Mouse (Mus musculus): ENCODE data around the gene Ldlrap1. TPM values are rescaled to one million over a fixed set of nuclear protein-coding genes. Genes with fewer than 3 reads are reported as not detected.

Ldlrap1 gene
- polyA plus RNA-seq, 1 experiment from 2014 or later, result 19.6 TPM

DNA sequence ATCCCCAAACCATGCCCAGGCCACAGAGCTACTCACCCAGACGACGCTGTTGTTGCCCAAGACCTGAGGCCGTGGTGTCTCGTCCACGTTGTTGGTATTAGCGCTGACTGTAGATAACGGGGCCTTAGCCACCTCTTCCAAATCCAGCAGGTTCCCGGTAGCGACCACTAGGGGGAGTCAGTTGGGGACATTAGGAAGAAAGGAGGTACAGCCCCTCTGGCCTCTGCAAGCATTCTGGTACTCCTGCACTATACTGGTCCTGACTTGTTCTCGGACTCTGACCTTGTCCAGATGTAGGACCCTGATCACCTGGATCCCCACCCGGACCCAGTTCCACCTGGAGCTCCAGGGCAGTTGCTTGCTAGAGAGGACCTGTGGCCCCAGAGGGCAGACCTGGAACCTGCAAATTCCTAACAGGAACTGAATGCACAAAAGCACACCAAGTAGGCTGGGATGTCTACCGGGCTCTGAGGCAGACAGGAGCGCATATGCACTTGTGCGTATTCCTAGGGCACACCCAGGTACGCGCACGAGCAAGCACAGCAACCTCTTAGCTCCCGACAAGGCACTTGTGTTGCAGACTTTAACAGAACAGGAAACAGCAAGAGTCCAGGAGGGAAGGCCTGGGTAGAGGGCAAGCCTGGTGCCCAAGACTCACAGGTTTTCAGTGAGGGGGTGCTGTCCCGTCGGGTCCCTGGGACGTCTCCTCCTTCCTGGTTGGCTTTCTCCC lies 18.4 kb downstream of the Ldlrap1 start:
- Histone ChIP-seq H3K27me3 (replicated peaks; ENCODE audit: control insufficient read depth, insufficient read depth, low read length) (no peaks in the 10 kb centered on the region), H3K4me3 (ENCODE audit: low read length) (no peak overlapping the region), H3K4me2 (ENCODE audit: low read depth, low read length) (no peak overlapping the region), H3K4me1 (ENCODE audit: control insufficient read depth, insufficient read depth, low read length) (peaks cover 22% of the 10 kb centered on the region), H3K36me3 (ENCODE audit: control insufficient read depth, insufficient read depth, low read length) (0 out of 2 replicates have a peak, but pooled peaks cover 2% of the 10 kb centered on the region), H3K9me3 (ENCODE audit: control insufficient read depth, low read length) (no peaks in the 10 kb centered on the region), H3K9ac (ENCODE audit: low read depth, low read length) (no peak overlapping the region), H3K27ac (ENCODE audit: low read length) (no peak overlapping the region)
- 70% methylated on average over 21 of the region's 21 CpGs for WGBS
- ATAC-seq, result 0 out of 2 replicates have a peak, but pooled peaks have one; percentile 12

DNA sequence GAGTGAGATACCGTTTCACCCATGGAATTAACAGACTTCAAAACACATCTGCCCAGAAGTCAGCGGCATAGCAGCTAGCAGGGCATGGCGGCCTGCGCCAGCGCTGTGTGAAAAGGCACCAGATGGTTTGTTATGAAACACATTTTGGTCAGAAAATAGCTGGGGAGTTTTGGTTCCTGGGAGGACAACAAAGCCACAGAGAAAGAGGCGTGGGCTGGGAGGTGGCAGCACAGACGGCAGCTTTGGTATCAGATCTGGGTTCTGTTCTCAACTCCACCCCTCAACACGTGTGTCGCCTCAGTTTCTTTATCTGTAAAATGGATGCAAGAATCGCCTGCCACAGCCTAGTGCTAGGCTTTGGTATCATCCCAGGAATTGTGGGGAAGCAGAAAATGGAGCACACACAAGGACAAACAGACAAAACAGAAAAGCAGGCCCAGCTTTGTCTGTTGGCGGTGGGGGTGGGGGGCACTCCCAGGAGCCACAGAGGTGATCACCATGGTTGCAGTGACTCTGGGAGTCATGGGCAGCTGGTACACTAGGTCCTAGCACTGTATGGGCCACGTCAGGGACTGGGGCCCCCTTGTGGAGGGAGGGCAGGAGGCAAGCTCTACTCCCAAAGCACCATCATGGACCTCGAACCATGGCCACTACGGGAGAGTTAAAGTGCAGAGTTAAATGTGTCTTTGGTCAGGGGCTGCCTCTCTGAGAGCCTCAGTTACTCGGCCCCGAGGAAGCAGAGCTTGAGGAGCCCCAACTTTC lies 21.7 kb downstream of the Ldlrap1 start:
- no peak for ATAC-seq
- peaks cover 11% of the 10 kb centered on the region for H3K4me1 ChIP-seq (ENCODE audit: control insufficient read depth, insufficient read depth, low read length)
- H3K36me3 ChIP-seq (ENCODE audit: control insufficient read depth, insufficient read depth, low read length), result 0 out of 2 replicates have a peak, but pooled peaks cover 2% of the 10 kb centered on the region
- no peak overlapping the region for H3K27ac ChIP-seq (ENCODE audit: low read length)
- H3K27me3 ChIP-seq (replicated peaks; ENCODE audit: control insufficient read depth, insufficient read depth, low read length), result no peaks in the 10 kb centered on the region
- WGBS, result 86% methylated on average over 16 of the region's 16 CpGs
- H3K4me3 ChIP-seq (ENCODE audit: low read length), result no peak overlapping the region
- no peak overlapping the region for H3K9ac ChIP-seq (ENCODE audit: low read depth, low read length)
- H3K9me3 ChIP-seq (ENCODE audit: control insufficient read depth, low read length), result no peaks in the 10 kb centered on the region
- no peak overlapping the region for H3K4me2 ChIP-seq (ENCODE audit: low read depth, low read length)

- no peak for ATAC-seq
- Histone ChIP-seq H3K4me1 (ENCODE audit: control insufficient read depth, insufficient read depth, low read length) (no peaks in the 10 kb centered on the region), H3K4me3 (ENCODE audit: low read length) (no peak overlapping the region), H3K27ac (ENCODE audit: low read length) (no peak overlapping the region), H3K36me3 (ENCODE audit: control insufficient read depth, insufficient read depth, low read length) (no peaks in the 10 kb centered on the region), H3K4me2 (ENCODE audit: low read depth, low read length) (no peak overlapping the region), H3K9me3 (ENCODE audit: control insufficient read depth, low read length) (no peaks in the 10 kb centered on the region), H3K9ac (ENCODE audit: low read depth, low read length) (no peak overlapping the region), H3K27me3 (replicated peaks; ENCODE audit: control insufficient read depth, insufficient read depth, low read length) (no peaks in the 10 kb centered on the region)
- WGBS, result 66% methylated on average over 16 of the region's 16 CpGs
Measured at GRCm38 (mm10) chr4:134743881-134744633, 23.8 kb downstream of the Ldlrap1 start.

GRCm38 (mm10) chr4:134741949-134742348 lies 25.9 kb downstream of the Ldlrap1 start:
- 78% methylated on average over 8 of the region's 8 CpGs for WGBS

GRCm38 (mm10) chr4:134740186-134740585 lies 27.6 kb downstream of the Ldlrap1 start:
- Histone ChIP-seq H3K9me3 (ENCODE audit: control insufficient read depth, low read length) (no peaks in the 10 kb centered on the region), H3K36me3 (ENCODE audit: control insufficient read depth, insufficient read depth, low read length) (no peaks in the 10 kb centered on the region), H3K27me3 (replicated peaks; ENCODE audit: control insufficient read depth, insufficient read depth, low read length) (no peaks in the 10 kb centered on the region), H3K4me2 (ENCODE audit: low read depth, low read length) (no peak overlapping the region), H3K4me1 (ENCODE audit: control insufficient read depth, insufficient read depth, low read length) (no peaks in the 10 kb centered on the region), H3K4me3 (ENCODE audit: low read length) (no peak overlapping the region), H3K27ac (ENCODE audit: low read length) (no peak overlapping the region), H3K9ac (ENCODE audit: low read depth, low read length) (no peak overlapping the region)
- no peak for ATAC-seq
- WGBS, result 91% methylated on average over 4 of the region's 4 CpGs

More at GRCm38 (mm10) chr4:134741949-134742348, 25.9 kb downstream of the Ldlrap1 start:
- Histone ChIP-seq H3K4me2 (ENCODE audit: low read depth, low read length) (no peak overlapping the region), H3K27ac (ENCODE audit: low read length) (no peak overlapping the region), H3K4me3 (ENCODE audit: low read length) (no peak overlapping the region), H3K27me3 (replicated peaks; ENCODE audit: control insufficient read depth, insufficient read depth, low read length) (no peaks in the 10 kb centered on the region), H3K9me3 (ENCODE audit: control insufficient read depth, low read length) (no peaks in the 10 kb centered on the region), H3K9ac (ENCODE audit: low read depth, low read length) (no peak overlapping the region), H3K36me3 (ENCODE audit: control insufficient read depth, insufficient read depth, low read length) (no peaks in the 10 kb centered on the region), H3K4me1 (ENCODE audit: control insufficient read depth, insufficient read depth, low read length) (no peaks in the 10 kb centered on the region)
- no peak for ATAC-seq

DNA sequence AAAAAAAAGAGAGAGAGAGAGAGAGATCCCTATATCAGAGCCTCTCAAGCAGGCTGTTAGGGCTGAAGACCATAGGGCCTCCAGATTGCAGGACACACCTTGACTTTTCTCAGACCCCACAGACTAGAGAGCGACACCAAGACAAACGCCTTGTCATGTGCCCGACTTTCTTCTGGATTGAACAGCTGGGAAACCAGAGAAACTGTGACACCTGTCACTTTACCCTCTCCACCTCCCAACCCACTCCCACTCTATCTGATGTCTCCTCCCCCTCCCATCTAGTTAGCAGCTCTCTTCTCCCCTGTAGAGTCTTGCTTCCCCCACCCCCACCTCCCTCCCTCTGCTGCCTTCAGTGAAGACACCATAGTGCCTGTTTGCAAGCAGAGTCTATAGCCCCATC lies 28.3 kb downstream of the Ldlrap1 start:
- Histone ChIP-seq H3K4me3 (ENCODE audit: low read length) (no peak overlapping the region), H3K4me1 (ENCODE audit: control insufficient read depth, insufficient read depth, low read length) (peaks cover 6% of the 10 kb centered on the region), H3K27ac (ENCODE audit: low read length) (no peak overlapping the region), H3K36me3 (ENCODE audit: control insufficient read depth, insufficient read depth, low read length) (no peaks in the 10 kb centered on the region), H3K27me3 (replicated peaks; ENCODE audit: control insufficient read depth, insufficient read depth, low read length) (no peaks in the 10 kb centered on the region), H3K9me3 (ENCODE audit: control insufficient read depth, low read length) (no peaks in the 10 kb centered on the region), H3K9ac (ENCODE audit: low read depth, low read length) (no peak overlapping the region), H3K4me2 (ENCODE audit: low read depth, low read length) (no peak overlapping the region)
- ATAC-seq, result no peak
- WGBS, result 68% methylated on average over 3 of the region's 3 CpGs

DNA sequence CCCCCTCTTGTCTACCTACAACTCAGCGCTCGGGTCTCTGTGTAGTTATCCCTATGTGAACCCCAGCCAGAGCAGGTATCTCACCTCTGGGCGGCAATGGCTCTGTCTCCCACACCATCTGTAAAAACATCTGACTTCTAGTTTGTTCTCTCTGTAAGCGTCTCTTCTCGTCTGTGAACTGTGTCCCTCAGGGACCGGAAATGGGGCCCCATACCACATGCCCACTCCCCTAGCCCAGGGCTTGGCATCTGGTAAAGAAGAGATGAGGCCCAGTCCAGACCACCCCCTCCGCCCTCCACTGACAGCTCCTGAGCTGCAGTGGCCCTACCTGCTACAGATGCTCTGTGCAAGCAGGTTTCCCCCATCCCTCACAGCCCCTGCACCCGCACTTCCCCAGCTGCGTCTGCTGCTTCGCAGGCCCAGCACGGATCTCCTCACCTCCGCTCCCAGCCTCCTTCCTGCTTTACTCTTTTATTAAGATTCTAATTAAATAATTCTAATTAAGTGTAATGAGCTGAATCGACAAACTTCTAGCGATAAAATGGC lies 30.4 kb downstream of the Ldlrap1 start:
- Histone ChIP-seq H3K27ac (ENCODE audit: low read length) (no peak overlapping the region), H3K36me3 (ENCODE audit: control insufficient read depth, insufficient read depth, low read length) (no peaks in the 10 kb centered on the region), H3K4me3 (ENCODE audit: low read length) (no peak overlapping the region), H3K9me3 (ENCODE audit: control insufficient read depth, low read length) (no peaks in the 10 kb centered on the region), H3K9ac (ENCODE audit: low read depth, low read length) (no peak overlapping the region), H3K27me3 (replicated peaks; ENCODE audit: control insufficient read depth, insufficient read depth, low read length) (no peaks in the 10 kb centered on the region), H3K4me1 (ENCODE audit: control insufficient read depth, insufficient read depth, low read length) (peaks cover 23% of the 10 kb centered on the region), H3K4me2 (ENCODE audit: low read depth, low read length) (no peak overlapping the region)
- ATAC-seq, result no peak
- WGBS, result 67% methylated on average over 14 of the region's 14 CpGs

DNA sequence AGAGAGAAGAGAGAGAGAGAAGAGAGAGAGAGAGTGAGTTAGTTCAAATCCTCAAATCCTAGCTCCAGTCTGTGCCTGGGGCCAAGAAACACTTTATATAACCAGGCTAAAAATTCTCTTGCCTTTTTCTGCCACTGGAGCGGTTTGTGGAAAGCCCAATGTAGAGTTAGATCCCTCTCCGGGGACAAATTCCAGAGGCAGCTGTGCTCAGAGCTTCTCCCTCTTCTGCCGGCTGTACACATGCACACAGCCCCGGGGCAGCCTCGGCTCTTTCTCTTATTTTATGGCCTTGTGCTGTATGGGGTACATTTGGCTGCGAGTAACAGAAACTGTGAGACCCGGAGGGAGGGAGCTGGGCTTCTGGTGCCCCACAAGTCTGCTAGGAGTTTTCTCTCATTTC lies 31.7 kb downstream of the Ldlrap1 start:
- no peaks in the 10 kb centered on the region for H3K36me3 ChIP-seq (ENCODE audit: control insufficient read depth, insufficient read depth, low read length)
- no peak overlapping the region for H3K27ac ChIP-seq (ENCODE audit: low read length)
- 45% methylated on average over 7 of the region's 7 CpGs for WGBS
- H3K4me2 ChIP-seq (ENCODE audit: low read depth, low read length), result no peak overlapping the region
- H3K9me3 ChIP-seq (ENCODE audit: control insufficient read depth, low read length), result no peaks in the 10 kb centered on the region
- peaks cover 23% of the 10 kb centered on the region for H3K4me1 ChIP-seq (ENCODE audit: control insufficient read depth, insufficient read depth, low read length)
- ATAC-seq, result no peak
- no peak overlapping the region for H3K4me3 ChIP-seq (ENCODE audit: low read length)
- H3K9ac ChIP-seq (ENCODE audit: low read depth, low read length), result no peak overlapping the region
- H3K27me3 ChIP-seq (replicated peaks; ENCODE audit: control insufficient read depth, insufficient read depth, low read length), result no peaks in the 10 kb centered on the region

DNA sequence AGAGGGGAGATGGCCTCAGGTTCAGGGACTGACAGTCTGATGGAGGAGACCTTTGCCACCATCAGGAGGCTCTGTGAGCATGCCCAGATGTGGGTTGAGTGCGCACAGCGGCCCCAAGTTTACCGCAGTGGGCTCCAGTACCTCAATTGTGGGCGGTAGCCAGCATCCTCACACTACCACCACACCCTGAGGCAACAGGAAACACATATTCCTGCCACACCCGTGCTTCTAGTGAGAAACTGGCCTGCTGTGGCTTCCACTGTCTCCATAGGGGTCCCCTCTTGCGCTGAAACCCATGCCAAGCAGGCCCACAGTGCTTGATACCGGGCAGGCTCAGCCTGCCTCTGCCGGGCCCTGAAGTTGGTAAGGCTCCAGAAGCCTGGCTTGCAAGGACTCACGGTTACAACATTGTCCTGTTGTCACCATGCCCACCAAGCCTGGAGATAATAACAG lies 33.2 kb downstream of the Ldlrap1 start:
- no peaks in the 10 kb centered on the region for H3K27me3 ChIP-seq (replicated peaks; ENCODE audit: control insufficient read depth, insufficient read depth, low read length)
- H3K36me3 ChIP-seq (ENCODE audit: control insufficient read depth, insufficient read depth, low read length), result no peaks in the 10 kb centered on the region
- no peaks in the 10 kb centered on the region for H3K9me3 ChIP-seq (ENCODE audit: control insufficient read depth, low read length)
- peak; percentile 78 for ATAC-seq
- peaks cover 34% of the 10 kb centered on the region for H3K4me1 ChIP-seq (ENCODE audit: control insufficient read depth, insufficient read depth, low read length)
- H3K27ac ChIP-seq (ENCODE audit: low read length), result peak overlapping the region; percentile 58
- H3K4me2 ChIP-seq (ENCODE audit: low read depth, low read length), result peak overlapping the region; percentile 44
- 45% methylated on average over 9 of the region's 9 CpGs for WGBS
- peak overlapping the region; percentile 1; the same call in 1 of the 2 replicates for H3K9ac ChIP-seq (ENCODE audit: low read depth, low read length)
- peak overlapping the region; percentile 11; the same call in 1 of the 2 replicates for H3K4me3 ChIP-seq (ENCODE audit: low read length)
